Mouse (Mus musculus): ENCODE data around the gene Fam32a.

DNA sequence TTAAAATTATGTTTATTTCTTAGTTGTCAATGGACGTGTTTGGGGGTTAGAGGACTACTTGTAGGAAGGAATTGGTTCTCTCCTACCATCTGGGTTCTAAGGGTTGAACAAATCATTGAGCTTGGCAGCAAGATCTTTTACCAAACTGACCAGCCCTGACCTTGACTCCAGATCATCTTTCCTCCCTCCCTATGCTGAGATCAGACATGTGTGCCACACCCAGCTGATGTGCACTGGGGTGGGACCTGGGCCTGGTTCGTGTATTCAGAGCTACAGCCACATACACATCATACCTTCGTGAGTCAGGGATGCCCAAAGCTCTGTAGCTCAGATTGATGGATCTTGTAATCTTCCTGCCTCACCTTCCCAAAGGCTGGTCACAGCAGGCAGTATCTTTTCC lies 52.2 kb downstream of the Fam32a start:
- TF ChIP-seq CTCF (conservative IDR thresholded peaks at IDR 0.05; ENCODE audit: insufficient read depth, insufficient read length, low read depth, low read length) (no peak), POLR2A (IDR thresholded peaks at IDR 0.05; ENCODE audit: low read depth, low read length) (no peak)

Data from kidney, adult 2 months (tissue).